Mouse (Mus musculus) E14TG2a.4 (cell line): Measurements from ENCODE around the gene Zan.

Experiments
- CTCF ChIP-seq: conservative IDR thresholded peaks from 2 replicates; pipeline ENCODE4 v1.5.1; 2014; ENCODE audit warnings: low read length
- POU5F1 ChIP-seq: IDR thresholded peaks from 2 replicates; pipeline ENCODE4 v1.6.1; 2014; ENCODE audit warnings: low read length, borderline replicate concordance

DNA sequence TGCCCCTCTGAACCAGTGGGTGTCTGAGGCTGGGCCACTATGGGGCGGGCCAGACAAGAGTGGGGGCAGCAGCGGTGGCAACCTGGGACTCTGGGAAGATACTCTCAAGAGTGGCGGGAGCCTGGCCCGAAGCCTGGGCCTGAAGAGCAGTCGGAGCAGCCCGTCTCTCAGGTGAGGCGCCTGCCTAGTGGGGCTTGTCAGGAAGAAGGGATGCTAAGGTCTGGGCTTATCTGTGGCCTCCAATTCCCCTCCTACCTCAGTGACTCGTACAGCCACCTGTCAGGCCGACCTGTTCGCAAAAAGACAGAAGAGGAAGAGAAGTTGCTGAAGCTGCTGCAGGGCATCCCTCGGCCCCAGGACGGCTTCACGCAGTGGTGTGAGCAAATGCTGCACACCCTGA, 47.8 kb upstream of the Zan start:
- TF ChIP-seq CTCF, result no peak
- no peak for TF ChIP-seq POU5F1
